Mouse (Mus musculus) liver, postnatal 0 days (tissue): ENCODE results near the gene Slc16a4. TPM values are rescaled to one million over a fixed set of nuclear protein-coding genes. Genes with fewer than 3 reads are reported as not detected.

Experiments used
- ATAC-seq: fragments of 200-750 bp; cut with Nextera tagmentation; 2 replicates; pipeline ENCODE4 v1.8.0; 2017; ENCODE audit warnings: mild to moderate bottlenecking, moderate library complexity
- DNase-seq: peaks from one replicate; pipeline ENCODE4 v3.0.0-alpha.2; 2016
- H3K27ac ChIP-seq: fragments of 300-500 bp; sonication (generic); 2 replicates; pipeline ENCODE4 v1.5.1; 2014; ENCODE audit warnings: antibody characterized with exemption, moderate library complexity, mild to moderate bottlenecking, low read depth
- H3K27me3 ChIP-seq: fragments of 300-500 bp; sonication (generic); 2 replicates; pipeline ENCODE4 v1.6.1; 2014; ENCODE audit warnings: low read length, control low read depth, mixed read lengths; ENCODE audit not compliant: insufficient read depth
- H3K36me3 ChIP-seq: fragments of 300-500 bp; sonication (generic); replicated peaks from 2 replicates; pipeline ENCODE4 v1.6.1; 2014; ENCODE audit warnings: mild to moderate bottlenecking, control low read depth, low read length, moderate library complexity, mixed read lengths; ENCODE audit not compliant: insufficient read depth
- H3K4me1 ChIP-seq: fragments of 300-500 bp; sonication (generic); 2 replicates; pipeline ENCODE4 v1.6.1; 2014; ENCODE audit warnings: antibody characterized with exemption, mild to moderate bottlenecking, control low read depth; ENCODE audit not compliant: insufficient read depth
- H3K4me2 ChIP-seq: fragments of 300-500 bp; sonication (generic); 2 replicates; pipeline ENCODE4 v1.6.1; 2014; ENCODE audit warnings: low read depth, mild to moderate bottlenecking, low read length, moderate library complexity, mixed read lengths
- H3K4me3 ChIP-seq: fragments of 300-500 bp; sonication (generic); 2 replicates; pipeline ENCODE4 v1.5.1; 2014; ENCODE audit warnings: low read depth, low read length
- H3K9ac ChIP-seq: fragments of 300-500 bp; sonication (generic); replicated peaks from 2 replicates; pipeline ENCODE4 v1.6.1; 2014; ENCODE audit warnings: mild to moderate bottlenecking, moderate library complexity
- H3K9me3 ChIP-seq: fragments of 300-500 bp; sonication (generic); 2 replicates; pipeline ENCODE4 v1.6.1; 2016; ENCODE audit warnings: mild to moderate bottlenecking, control low read depth, low read length, mixed read lengths
- CTCF ChIP-seq: sonication (generic); IDR thresholded peaks from 2 replicates; pipeline ENCODE4 v1.5.1; 2016; ENCODE audit warnings: antibody characterized with exemption, low read depth
- EP300 ChIP-seq: IDR thresholded peaks from 2 replicates; pipeline ENCODE4 v1.6.1; 2016; ENCODE audit warnings: antibody characterized with exemption, low read depth, mild to moderate bottlenecking
- WGBS: fragments of 180-500 bp; shearing (Covaris S2); extraction: QIAGEN DNeasy Blood & Tissue Kit; methylation state at CpG from one replicate; pipeline ENCODE4 v1.1.7; 2014; ENCODE audit not compliant: insufficient replicate concordance; 5-methylcytosine and 5-hydroxymethylcytosine counted together
- polyA plus RNA-seq: library from polyadenylated mRNA; unstranded; fragments of >200 nt; fragmentation: Nextera tagmentation; extraction: Ambion mirVana; gene quantifications from 2 replicates; pipeline ENCODE4 v1.2.1, GENCODE M21; 2015

Gene Slc16a4
- polyA plus RNA-seq, 1 experiment from 2014 or later, result 0.27 TPM

DNA sequence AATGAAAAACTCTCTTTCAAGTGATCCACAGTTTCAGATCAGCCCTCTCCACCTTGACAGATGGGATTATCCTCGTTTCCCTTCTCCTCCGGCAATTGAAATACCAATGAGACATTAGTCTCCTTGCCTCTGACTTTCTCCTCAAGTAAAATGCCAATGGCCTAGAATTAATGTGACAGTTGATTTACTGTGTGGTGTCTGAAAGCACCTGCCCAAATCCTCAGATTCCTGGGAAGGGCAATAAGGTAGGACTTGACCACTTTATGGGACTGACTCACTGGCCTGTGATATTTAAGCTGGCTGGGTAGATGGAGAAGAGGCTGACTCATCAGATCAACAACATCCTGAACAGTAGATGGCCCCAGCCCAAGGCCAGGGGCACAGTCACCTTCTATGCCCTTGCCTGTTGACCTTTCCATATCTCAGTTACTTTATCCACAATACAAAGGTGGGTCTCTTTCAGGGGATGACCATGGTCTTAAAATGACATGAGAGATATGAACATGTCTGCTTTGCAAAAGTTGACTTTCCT, 24.1 kb upstream of the Slc16a4 start:
- DNase-seq, result no peak
- H3K36me3 ChIP-seq, result no peaks in the 10 kb centered on the region
- no peak overlapping the region for H3K27ac ChIP-seq
- no peak overlapping the region for H3K4me3 ChIP-seq
- 78% methylated on average over 2 of the region's 2 CpGs for WGBS
- no peak for ATAC-seq
- H3K27me3 ChIP-seq, result no peaks in the 10 kb centered on the region
- TF ChIP-seq EP300, result no peak
- H3K9me3 ChIP-seq, result no peaks in the 10 kb centered on the region
- H3K9ac ChIP-seq, result no peak overlapping the region
- H3K4me1 ChIP-seq, result no peaks in the 10 kb centered on the region; the same call in 1 of the 2 replicates
- H3K4me2 ChIP-seq, result no peak overlapping the region

DNA sequence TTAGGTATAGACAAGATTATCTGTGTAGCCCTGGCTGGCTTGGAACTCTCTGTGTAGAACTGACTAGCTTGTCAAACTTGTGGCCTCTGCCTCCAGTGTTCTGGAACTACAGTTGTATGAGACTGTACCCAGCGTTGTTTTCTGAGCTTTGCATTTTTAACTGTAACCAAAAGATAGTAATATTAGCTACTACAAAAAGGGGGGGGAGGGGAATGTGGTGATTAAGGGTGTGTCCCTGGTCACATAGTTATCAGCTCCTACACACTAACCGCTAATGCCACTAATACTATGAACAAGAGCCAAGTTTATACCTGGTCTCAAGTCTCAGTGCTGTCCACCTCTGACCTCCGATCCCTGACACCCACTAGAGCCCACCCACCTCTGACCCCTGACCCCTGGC, 18.6 kb upstream of the Slc16a4 start:
- no peaks in the 10 kb centered on the region for H3K27me3 ChIP-seq
- no peak for TF ChIP-seq EP300
- TF ChIP-seq CTCF, result no peak
- no peak overlapping the region for H3K4me3 ChIP-seq
- H3K9ac ChIP-seq, result no peak overlapping the region
- H3K4me2 ChIP-seq, result no peak overlapping the region
- 58% methylated on average over 3 of the region's 3 CpGs for WGBS
- H3K27ac ChIP-seq, result no peak overlapping the region
- ATAC-seq (no peak), DNase-seq (no peak)
- no peaks in the 10 kb centered on the region for H3K9me3 ChIP-seq
- no peaks in the 10 kb centered on the region; the same call in 1 of the 2 replicates for H3K4me1 ChIP-seq
- H3K36me3 ChIP-seq, result no peaks in the 10 kb centered on the region

DNA sequence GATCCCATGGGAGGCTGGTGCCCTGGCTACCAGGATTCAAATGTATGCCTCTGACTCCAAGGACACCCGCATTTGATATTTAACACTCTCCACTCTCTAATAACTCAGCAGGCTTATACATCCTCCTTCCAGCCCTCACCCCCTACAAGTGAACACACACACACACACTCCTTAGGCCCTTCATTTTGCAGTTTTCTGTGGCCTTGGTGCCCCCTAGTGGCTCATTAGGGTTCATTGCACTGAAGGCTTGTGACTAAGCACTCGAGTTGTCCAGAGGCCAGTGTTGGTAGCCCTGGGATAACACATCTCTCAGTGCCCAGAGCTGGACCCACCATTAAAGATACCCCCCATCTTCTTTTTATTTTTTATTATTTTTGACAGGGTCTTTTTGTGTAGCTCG, 17.2 kb upstream of the Slc16a4 start:
- Histone ChIP-seq H3K27ac (no peak overlapping the region), H3K9ac (no peak overlapping the region), H3K4me1 (peaks cover 7% of the 10 kb centered on the region; the same call in 1 of the 2 replicates), H3K27me3 (no peaks in the 10 kb centered on the region), H3K36me3 (no peaks in the 10 kb centered on the region), H3K4me3 (no peak overlapping the region), H3K4me2 (no peak overlapping the region), H3K9me3 (no peaks in the 10 kb centered on the region)
- WGBS, result 9% methylated on average over 3 of the region's 3 CpGs
- ATAC-seq, result peak; percentile 69
- TF ChIP-seq EP300 (no peak), CTCF (peak; percentile 91)
- DNase-seq, result peak; percentile 65

GRCm38 (mm10) chr3:107275351-107275750, 15.7 kb upstream of the Slc16a4 start:
- DNase-seq (no peak), ATAC-seq (no peak)
- Histone ChIP-seq H3K4me1 (peaks cover 14% of the 10 kb centered on the region), H3K4me2 (no peak overlapping the region), H3K36me3 (no peaks in the 10 kb centered on the region), H3K27ac (no peak overlapping the region), H3K4me3 (no peak overlapping the region), H3K27me3 (no peaks in the 10 kb centered on the region), H3K9me3 (no peaks in the 10 kb centered on the region), H3K9ac (no peak overlapping the region)
- no peak for TF ChIP-seq CTCF
- 45% methylated on average over 5 of the region's 5 CpGs for WGBS

GRCm38 (mm10) chr3:107275996-107276395, 15.0 kb upstream of the Slc16a4 start:
- 55% methylated on average over 4 of the region's 4 CpGs for WGBS
- H3K4me3 ChIP-seq, result no peak overlapping the region
- H3K4me1 ChIP-seq, result peaks cover 17% of the 10 kb centered on the region
- no peak overlapping the region for H3K27ac ChIP-seq
- no peak for ATAC-seq
- no peak for TF ChIP-seq EP300
- TF ChIP-seq CTCF, result peak; percentile 23
- H3K9me3 ChIP-seq, result no peaks in the 10 kb centered on the region
- H3K4me2 ChIP-seq, result no peak overlapping the region
- no peak overlapping the region for H3K9ac ChIP-seq
- no peak for DNase-seq
- H3K36me3 ChIP-seq, result no peaks in the 10 kb centered on the region
- H3K27me3 ChIP-seq, result no peaks in the 10 kb centered on the region

- peaks cover 17% of the 10 kb centered on the region for H3K4me1 ChIP-seq
- H3K4me3 ChIP-seq, result no peak overlapping the region
- ATAC-seq, result no peak
- H3K27me3 ChIP-seq, result no peaks in the 10 kb centered on the region
- H3K36me3 ChIP-seq, result no peaks in the 10 kb centered on the region
- H3K4me2 ChIP-seq, result no peak overlapping the region
- no peak overlapping the region for H3K27ac ChIP-seq
- WGBS, result 74% methylated on average over 3 of the region's 3 CpGs
- DNase-seq, result no peak
- H3K9me3 ChIP-seq, result no peaks in the 10 kb centered on the region
- no peak for TF ChIP-seq EP300
- TF ChIP-seq CTCF, result no peak
- H3K9ac ChIP-seq, result no peak overlapping the region
These were observed 14.4 kb upstream of the Slc16a4 start for GRCm38 (mm10) chr3:107276626-107277025.
